Mouse (Mus musculus) testis, adult 2 months (tissue): ENCODE results near the gene 2310034G01Rik.

Experiments used
- CTCF ChIP-seq: fragments of 200-500 bp; IDR thresholded peaks from 2 replicates; pipeline ENCODE4 v1.5.1; 2012; ENCODE audit warnings: low read depth, mild to moderate bottlenecking, inconsistent platforms, low read length, moderate library complexity; ENCODE audit not compliant: control insufficient read depth, insufficient read depth, insufficient replicate concordance
- POLR2A ChIP-seq: fragments of 200-500 bp; IDR thresholded peaks from 2 replicates; pipeline ENCODE4 v1.6.1; 2012; ENCODE audit warnings: low read depth, mild to moderate bottlenecking, inconsistent platforms, low read length, moderate library complexity; ENCODE audit not compliant: control insufficient read depth

DNA sequence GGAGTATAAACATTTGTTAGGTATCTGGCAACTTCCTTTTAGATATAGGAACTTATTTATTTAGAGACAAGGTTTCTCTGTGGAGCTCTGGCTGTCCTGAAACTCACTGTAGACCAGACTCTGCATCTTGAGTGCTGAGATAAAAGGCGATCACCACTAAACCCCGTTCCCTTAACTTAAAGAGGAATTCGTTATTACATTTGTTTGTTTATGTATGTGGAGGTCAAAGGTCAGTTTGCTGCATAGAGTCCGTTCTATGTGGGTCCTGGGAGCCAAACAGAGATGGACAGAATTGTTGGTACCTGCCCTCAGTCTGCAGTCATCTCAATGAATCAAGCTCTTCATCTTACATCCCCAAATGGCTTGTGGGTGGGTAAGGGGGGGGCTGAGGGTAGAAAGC is 25.8 kb upstream of the 2310034G01Rik start:
- TF ChIP-seq CTCF = no peak
- TF ChIP-seq POLR2A = no peak
